ENCODE assay signal across 15 mouse cellular contexts in genomic region chr16:13452661-13453060, GRCm38 (mm10).
DNase-seq lines count a peak whose midpoint lies in the region; ATAC-seq and TF ChIP-seq lines count a peak whose summit lies in the region.
"Had no signal": no experiment of that assay in that cellular context is flagged by ENCODE, and none has a peak within 500 bp of the region (broad histone marks: within the 10 kb centered on the region; RNA-seq: fewer than 3 reads in every experiment).

No protein-coding gene starts in this region.

- H3K4me3 ChIP-seq in gastrocnemius, adult 2 months = no peak overlapping the region
- H3K4me3 ChIP-seq in midbrain, embryonic 11.5 days (ENCODE audit: low read depth, low read length) = no peak overlapping the region
- no peak overlapping the region for H3K4me3 ChIP-seq in midbrain, postnatal 0 days (ENCODE audit: low read depth, low read length)
- H3K4me3 ChIP-seq: erythroblast, embryonic 14.5 days; forebrain, embryonic 10.5 days; heart, embryonic 12.5 days; hindbrain, embryonic 10.5 days; intestine, embryonic 15.5 days had no signal

- peak; percentile 43 for DNase-seq in adrenal gland, postnatal 10 days
- no peak for DNase-seq in adrenal gland, postnatal 4 days (ENCODE audit: low spot score in 2 of 2)
- DNase-seq in gastrocnemius, adult 2 months = peak; percentile 80
- DNase-seq in gastrocnemius, postnatal 4 days (ENCODE audit: low spot score in 2 of 2) = no peak
- peak; percentile 75 for DNase-seq in midbrain, embryonic 11.5 days (ENCODE audit: low spot score, missing footprints)
- no peak for DNase-seq in midbrain, postnatal 0 days (ENCODE audit: low spot score)
- peak; percentile 83 for DNase-seq in skeletal muscle tissue, adult 2 months (ENCODE audit: low read depth, low spot score)
- no peak for DNase-seq in right cerebral cortex, postnatal 10 days (ENCODE audit: low spot score in 2 of 2)

- H3K27me3 ChIP-seq in midbrain, embryonic 11.5 days (ENCODE audit: control insufficient read depth, insufficient read depth, low read length) = peaks cover 22% of the 10 kb centered on the region
- no peaks in the 10 kb centered on the region for H3K27me3 ChIP-seq in midbrain, postnatal 0 days (ENCODE audit: insufficient read depth, low read length)

- 87% methylated on average over 7 of the region's 7 CpGs for WGBS in midbrain, embryonic 11.5 days
- 86% methylated on average over 7 of the region's 7 CpGs for whole genome bisulfite sequencing in midbrain, postnatal 0 days

- H3K9ac ChIP-seq in midbrain, embryonic 11.5 days (ENCODE audit: low read length) = no peak overlapping the region
- no peak overlapping the region for H3K9ac ChIP-seq in midbrain, postnatal 0 days (replicated peaks; ENCODE audit: low read length, poor library complexity, severe bottlenecking)
- H3K9ac ChIP-seq: heart, embryonic 12.5 days; hindbrain, embryonic 14.5 days; intestine, embryonic 15.5 days had no signal

- H3K4me2 ChIP-seq in midbrain, embryonic 11.5 days = no peak overlapping the region
- H3K4me2 ChIP-seq in midbrain, postnatal 0 days (ENCODE audit: low read depth, low read length, poor library complexity, severe bottlenecking) = no peak overlapping the region
- H3K4me2 ChIP-seq: heart, embryonic 12.5 days; hindbrain, embryonic 14.5 days; intestine, embryonic 15.5 days had no signal

- TF ChIP-seq CTCF in gastrocnemius, adult 2 months (IDR thresholded peaks at IDR 0.05) = no peak
- no peak for TF ChIP-seq CTCF in midbrain, postnatal 0 days (IDR thresholded peaks at IDR 0.05)

- no peaks in the 10 kb centered on the region for H3K36me3 ChIP-seq in midbrain, embryonic 11.5 days (ENCODE audit: control insufficient read depth, insufficient read depth, low read length)
- H3K36me3 ChIP-seq in midbrain, postnatal 0 days (ENCODE audit: insufficient read depth, low read length) = no peaks in the 10 kb centered on the region
- H3K36me3 ChIP-seq: forebrain, embryonic 10.5 days; heart, embryonic 12.5 days; hindbrain, embryonic 10.5 days; intestine, embryonic 15.5 days had no signal

- peak overlapping the region; percentile 92 for H3K27ac ChIP-seq in gastrocnemius, adult 2 months
- no peak overlapping the region for H3K27ac ChIP-seq in midbrain, embryonic 11.5 days (ENCODE audit: low read depth, low read length)
- H3K27ac ChIP-seq in midbrain, postnatal 0 days (ENCODE audit: low read depth, low read length) = no peak overlapping the region
- H3K27ac ChIP-seq: forebrain, embryonic 10.5 days; hindbrain, embryonic 10.5 days; hindbrain, embryonic 14.5 days; intestine, embryonic 15.5 days had no signal

- H3K9me3 ChIP-seq in midbrain, embryonic 11.5 days (ENCODE audit: control insufficient read depth, low read length) = no peaks in the 10 kb centered on the region
- H3K9me3 ChIP-seq in midbrain, postnatal 0 days (ENCODE audit: low read length) = no peaks in the 10 kb centered on the region
- H3K9me3 ChIP-seq: forebrain, embryonic 10.5 days; heart, embryonic 12.5 days; hindbrain, embryonic 10.5 days; intestine, embryonic 15.5 days had no signal

- intact Hi-C loops in gastrocnemius, adult 2 months (cut with DNase I) = loop anchor here (5.0 kb wide), 1 partner anchor 35 kb away; no protein-coding TSS in a partner anchor

- no peak for ATAC-seq in midbrain, embryonic 11.5 days (ENCODE audit: low FRiP score)
- ATAC-seq in midbrain, postnatal 0 days (ENCODE audit: low FRiP score) = no peak
- ATAC-seq: forebrain, embryonic 14.5 days; intestine, embryonic 15.5 days had no signal

- H3K4me1 ChIP-seq in midbrain, embryonic 11.5 days (ENCODE audit: control insufficient read depth, insufficient read depth, low read length) = peaks cover 38% of the 10 kb centered on the region
- peaks cover 8% of the 10 kb centered on the region; the same call in 1 of the 2 replicates for H3K4me1 ChIP-seq in midbrain, postnatal 0 days (ENCODE audit: insufficient read depth, low read length)

Comparison
In these comparisons a context has a peak if more than half of its experiments do, and no peak if none do; other contexts are left out.
1. DNase-seq: peak in adrenal gland, postnatal 10 days (single experiment), gastrocnemius, adult 2 months (single experiment), midbrain, embryonic 11.5 days (single experiment) and skeletal muscle tissue, adult 2 months (single experiment); none in adrenal gland, postnatal 4 days (0 of 2), gastrocnemius, postnatal 4 days (0 of 2), midbrain, postnatal 0 days (single experiment) and right cerebral cortex, postnatal 10 days (0 of 2).